Mouse (Mus musculus): ENCODE data around the gene Sec14l3. TPM values are rescaled to one million over a fixed set of nuclear protein-coding genes. Genes with fewer than 3 reads are reported as not detected.
A peak's percentile ranks its signal among the peaks of the same experiment; 100 is the strongest.
"Not testable (repeated sequence)": the region's sequence is repeated elsewhere in the genome, so short reads cannot be mapped to it uniquely, and the experiment has no call there.

Gene Sec14l3
- total RNA-seq (2021), result 1 to 10 TPM; 2.0 to 2.1 TPM
- long read RNA-seq, experiment 1, partial matches to known transcripts, result 0 of 1 reads
- long read RNA-seq, experiment 1, other reads (novel, unspliced or antisense), result 1 of 1 reads
- long read RNA-seq, experiment 2, partial matches to known transcripts, result 1 of 2 reads
- long read RNA-seq, experiment 2, other reads (novel, unspliced or antisense), result 1 of 2 reads

- no peak for DNase-seq (ENCODE audit: low spot score in 2 of 2)
- intact Hi-C loops (cut with DNase I), result no loop called here
Observed at GRCm38 (mm10) chr11:4064627-4065122, at the start of gene Sec14l3. Gene Sec14l3, plus strand, starts transcription at chr11:4064841.

GRCm38 (mm10) chr11:4015796-4016195, 48.8 kb upstream of the Sec14l3 start:
- DNase-seq (ENCODE audit: low spot score in 2 of 2); intact Hi-C loops (cut with DNase I): not testable (repeated sequence)

- DNase-seq (ENCODE audit: low spot score in 2 of 2); intact Hi-C loops (cut with DNase I): not testable (repeated sequence)
Observed at GRCm38 (mm10) chr11:4022111-4022510, 42.5 kb upstream of the Sec14l3 start.

- intact Hi-C loops (cut with DNase I), result no loop called here
Observed at GRCm38 (mm10) chr11:4023321-4023720, 41.3 kb upstream of the Sec14l3 start.

DNA sequence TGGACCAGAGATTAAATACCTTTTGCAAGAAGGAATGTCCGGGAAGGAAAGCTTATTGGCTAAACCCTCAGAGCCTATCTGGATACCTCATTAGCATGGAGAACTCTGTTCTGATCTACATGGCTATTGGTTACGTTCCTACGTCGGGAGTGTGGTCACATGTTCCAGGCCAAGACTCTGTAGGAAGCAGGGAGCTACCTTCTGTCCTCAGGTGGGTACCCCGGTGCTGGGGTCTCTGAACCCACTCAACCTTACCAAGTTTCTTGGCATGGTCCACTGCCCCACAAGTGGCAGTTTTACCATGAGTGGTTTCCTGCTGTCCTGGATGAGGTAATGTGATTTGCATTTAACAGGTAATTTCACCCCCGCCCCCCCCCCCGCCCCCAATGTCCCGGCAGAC, 37.6 kb upstream of the Sec14l3 start:
- no peak for DNase-seq (ENCODE audit: low spot score in 2 of 2)
- intact Hi-C loops (cut with DNase I), result no loop called here

More at GRCm38 (mm10) chr11:4023321-4023720, 41.3 kb upstream of the Sec14l3 start:
- DNase-seq (ENCODE audit: low spot score in 2 of 2), result no peak

DNA sequence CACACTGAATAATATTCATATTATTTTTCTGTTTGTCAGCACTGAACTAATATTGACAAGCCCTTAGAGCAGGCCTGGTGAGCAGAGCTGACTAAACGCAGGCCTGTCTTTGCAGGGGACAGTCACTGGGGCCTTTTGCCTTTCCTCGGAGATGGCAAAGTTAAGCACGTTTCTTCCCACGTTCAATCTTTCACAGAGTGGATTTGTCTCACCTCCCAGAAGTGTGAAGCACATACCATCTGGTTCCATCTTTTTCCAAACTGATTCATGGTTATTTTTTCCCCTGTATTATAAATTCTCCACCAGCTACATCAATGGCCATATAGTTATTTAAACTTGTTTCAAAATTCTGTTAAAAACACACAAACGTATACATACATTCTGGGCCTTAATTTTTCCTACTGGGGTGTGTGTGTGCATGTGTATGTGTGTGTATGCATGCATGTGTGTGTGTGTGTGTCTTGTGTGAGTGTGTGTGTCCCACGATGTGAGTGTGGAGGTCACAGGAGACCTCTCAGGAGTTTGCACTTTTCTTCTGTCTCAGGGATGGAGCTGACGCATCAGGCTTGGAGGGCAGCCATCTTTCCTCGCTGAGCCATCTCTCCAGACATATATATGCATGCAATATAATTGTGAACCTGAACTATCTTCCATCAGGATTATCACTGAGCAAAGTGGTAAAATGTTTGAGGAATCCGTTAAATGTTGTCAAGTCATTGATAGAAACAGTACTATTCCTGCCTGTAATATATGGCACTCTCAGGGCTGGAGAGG, 36.9 kb upstream of the Sec14l3 start:
- DNase-seq (ENCODE audit: low spot score in 2 of 2), result peak; percentile 35 to 44

DNA sequence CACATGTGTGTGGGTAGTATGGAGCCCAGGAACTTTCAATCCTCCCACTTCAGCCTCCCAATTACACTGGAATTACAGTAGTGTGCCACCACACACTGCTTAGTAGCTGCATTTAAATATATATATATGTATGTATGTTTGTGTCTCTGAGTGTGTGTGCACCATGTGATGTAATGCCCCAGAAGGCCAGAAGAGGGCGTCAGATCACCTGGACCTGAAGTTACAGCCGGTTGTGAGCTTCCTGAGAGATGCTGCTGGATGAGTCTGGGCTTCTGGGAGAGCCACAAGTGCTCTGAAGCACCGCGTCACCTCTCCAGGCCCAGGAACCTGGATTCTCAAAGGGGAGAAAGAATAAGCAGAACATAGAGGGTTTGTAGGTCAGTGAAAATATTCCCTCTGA, 35.3 kb upstream of the Sec14l3 start:
- DNase-seq (ENCODE audit: low spot score in 2 of 2), result no peak
- intact Hi-C loops (cut with DNase I), result no loop called here

More for the DNA sequence above, 36.9 kb upstream of the Sec14l3 start:
- intact Hi-C loops (cut with DNase I), result no loop called here

GRCm38 (mm10) chr11:4031126-4031941, 33.3 kb upstream of the Sec14l3 start, which contains the start of gene Sec14l4:
Gene Sec14l4, plus strand, starts transcription at chr11:4031462.
- intact Hi-C loops (cut with DNase I), result no loop called here
- no peak for DNase-seq (ENCODE audit: low spot score in 2 of 2)

- intact Hi-C loops (cut with DNase I), result no loop called here
- DNase-seq (ENCODE audit: low spot score in 2 of 2), result no peak
Observed at GRCm38 (mm10) chr11:4031961-4032360, 32.7 kb upstream of the Sec14l3 start.

GRCm38 (mm10) chr11:4033471-4033870, 31.2 kb upstream of the Sec14l3 start:
- DNase-seq (ENCODE audit: low spot score in 2 of 2), result no peak
- intact Hi-C loops (cut with DNase I), result no loop called here

DNA sequence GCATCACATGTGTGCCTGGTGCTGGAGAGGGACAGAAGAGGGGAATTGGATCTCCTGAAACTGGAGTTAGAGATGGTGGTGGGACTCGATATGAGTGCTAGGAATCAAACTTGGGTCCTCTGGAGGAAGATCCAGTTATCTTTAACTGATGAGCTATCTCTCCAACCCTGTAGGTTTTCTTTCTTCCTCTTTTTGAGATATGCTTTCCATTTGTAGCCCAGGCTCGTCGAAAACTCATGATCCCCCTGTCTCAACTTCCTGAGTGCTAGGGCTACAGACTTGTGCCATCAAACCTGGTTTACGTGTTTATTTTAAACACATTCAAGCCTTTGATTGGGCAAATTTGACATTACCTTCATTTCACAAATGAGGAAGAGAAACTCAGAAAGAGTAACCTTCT, 30.5 kb upstream of the Sec14l3 start:
- intact Hi-C loops (cut with DNase I), result no loop called here
- DNase-seq (ENCODE audit: low spot score in 2 of 2), result no peak

- intact Hi-C loops (cut with DNase I), result no loop called here
- no peak for DNase-seq (ENCODE audit: low spot score in 2 of 2)
Observed at GRCm38 (mm10) chr11:4035116-4035892, 29.3 kb upstream of the Sec14l3 start.

- DNase-seq (ENCODE audit: low spot score in 2 of 2), result no peak
- intact Hi-C loops (cut with DNase I), result no loop called here
Observed at GRCm38 (mm10) chr11:4035916-4036315, 28.7 kb upstream of the Sec14l3 start.

GRCm38 (mm10) chr11:4036365-4037084, 28.1 kb upstream of the Sec14l3 start:
- intact Hi-C loops (cut with DNase I), result no loop called here
- DNase-seq (ENCODE audit: low spot score in 2 of 2), result no peak

GRCm38 (mm10) chr11:4039951-4040350, 24.7 kb upstream of the Sec14l3 start:
- DNase-seq (ENCODE audit: low spot score in 2 of 2), result no peak
- intact Hi-C loops (cut with DNase I), result no loop called here

DNA sequence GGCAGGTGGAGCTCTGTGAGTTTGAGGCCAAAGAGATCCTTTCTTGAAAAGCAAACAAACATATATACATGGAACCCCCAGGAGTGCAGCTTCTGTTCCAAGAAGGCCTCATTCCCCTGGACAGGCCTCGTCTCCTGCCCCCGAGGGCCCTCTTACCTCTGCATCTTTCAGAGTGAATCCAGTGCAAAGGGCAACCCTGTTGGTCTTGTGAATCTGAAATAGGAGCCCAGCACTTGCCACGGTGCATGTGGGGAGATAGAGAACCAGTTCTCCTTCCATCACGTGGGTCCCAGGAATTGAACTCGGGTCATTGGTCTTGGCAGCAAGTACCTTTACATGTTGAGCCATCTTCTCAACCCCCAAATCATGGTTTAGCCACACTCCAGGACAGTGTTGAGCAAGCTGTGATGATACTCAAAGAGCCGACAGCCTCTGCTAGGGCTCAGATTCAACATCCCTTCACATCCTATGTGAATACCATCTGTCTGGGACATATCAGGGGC, 23.5 kb upstream of the Sec14l3 start:
- no peak for DNase-seq (ENCODE audit: low spot score in 2 of 2)
- intact Hi-C loops (cut with DNase I), result no loop called here

GRCm38 (mm10) chr11:4043081-4043480, 21.6 kb upstream of the Sec14l3 start:
- intact Hi-C loops (cut with DNase I), result no loop called here

DNA sequence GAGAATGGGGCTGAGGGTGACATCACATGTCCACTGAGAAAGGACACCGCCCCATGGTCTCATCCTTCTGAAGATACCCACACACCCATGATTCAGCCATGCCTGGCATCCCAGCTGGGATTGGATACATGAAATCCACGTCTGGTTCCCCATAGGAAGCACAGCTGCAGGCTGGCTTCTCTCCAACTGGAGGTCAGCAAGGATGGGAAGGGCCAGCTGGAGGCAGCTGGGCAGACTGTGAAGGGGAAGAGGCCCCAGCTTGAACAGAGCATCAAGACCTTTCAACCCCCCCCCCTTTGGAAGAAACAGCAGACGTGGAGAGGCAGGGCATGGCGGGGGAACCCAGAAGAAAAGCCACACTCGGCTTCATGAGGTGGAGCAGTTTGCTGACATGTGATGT, 18.1 kb upstream of the Sec14l3 start:
- DNase-seq (ENCODE audit: low spot score in 2 of 2), result no peak
- intact Hi-C loops (cut with DNase I), result no loop called here

More at GRCm38 (mm10) chr11:4043081-4043480, 21.6 kb upstream of the Sec14l3 start:
- DNase-seq (ENCODE audit: low spot score in 2 of 2), result no peak
